Mouse (Mus musculus): ENCODE results near the gene Kdm4a. TPM values are rescaled to one million over a fixed set of nuclear protein-coding genes. Genes with fewer than 3 reads are reported as not detected.
A peak's percentile ranks its signal among the peaks of the same experiment; 100 is the strongest.

The Kdm4a gene
- total and polyA plus RNA-seq, 3 experiments: 36.9 to 58.8 (median 43.6) TPM

DNA sequence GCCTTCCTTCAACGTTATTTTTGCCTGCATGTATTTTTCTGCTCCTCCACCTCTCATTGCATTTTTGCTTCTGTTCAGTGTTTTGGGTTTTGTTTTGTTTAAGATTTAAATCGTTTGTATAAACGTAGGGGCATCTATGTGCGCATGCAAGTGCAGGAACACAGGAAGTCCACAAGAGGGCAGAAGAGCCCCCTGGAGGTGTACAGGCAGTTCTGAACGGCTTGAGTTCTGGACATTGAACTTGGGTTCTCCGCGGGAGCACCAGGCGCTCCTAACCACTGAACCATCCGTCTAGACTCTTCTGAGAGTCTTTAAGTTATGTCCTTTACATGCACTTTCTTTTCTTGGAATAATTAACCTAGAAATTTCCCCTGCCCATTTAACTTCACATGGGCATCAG, 89.9 kb downstream of the Kdm4a start:
- in situ Hi-C loops (cut with MboI; ENCODE audit: low pct_ligation_motif_present, low pct_unique_long_range_greater_than_20kb, low sequenced_read_pairs) (loop anchor here (5.0 to 25.0 kb wide), 3 partner anchors 163 to 253 kb away; partner anchors contain the start of genes Artn, Ptprf and Slc6a9), dilution Hi-C loops (cut with MboI; ENCODE audit: extremely low pct_ligation_motif_present, extremely low pct_unique_long_range_greater_than_20kb, low sequenced_read_pairs) (no loop called here)
- Histone ChIP-seq H3K4me1 (ENCODE audit: control insufficient read depth in 1 of 2, insufficient read depth in 2 of 2) (no peaks in the 10 kb centered on the region), H3K36me3 (replicated peaks in 1 of 2; ENCODE audit: control insufficient read depth in 1 of 2, insufficient read depth in 1 of 2, low read length in 1 of 2) (peaks cover 0 to 16% of the 10 kb centered on the region in 2 experiments), H3K79me2 (replicated peaks; ENCODE audit: control insufficient read depth, extremely low read depth, insufficient read depth, poor library complexity, severe bottlenecking) (no peaks in the 10 kb centered on the region), H3K4me3 (replicated peaks in 1 of 3; ENCODE audit: low read depth in 2 of 3, low read length in 2 of 3, poor library complexity in 1 of 3) (no peak overlapping the region), H3K9ac (ENCODE audit: insufficient read depth, low read depth) (no peak overlapping the region), H3K27ac (ENCODE audit: insufficient read depth, low read depth) (no peak overlapping the region), H3K27me3 (replicated peaks) (no peaks in the 10 kb centered on the region), H3K9me3 (replicated peaks; ENCODE audit: low read length) (no peaks in the 10 kb centered on the region), H3K4me2 (ENCODE audit: insufficient read depth, low read depth, poor library complexity, severe bottlenecking) (no peak overlapping the region)
- DNase-seq (ENCODE audit: extremely low read depth): peak; percentile 36
- TF ChIP-seq SMC3 (IDR thresholded peaks at IDR 0.05; ENCODE audit: low read depth, low read length) (peak; percentile 85), RAD21 (IDR thresholded peaks at IDR 0.05; ENCODE audit: low read depth, low read length) (peak; percentile 81), CTCF (conservative IDR thresholded peaks at IDR 0.05 in 1 of 2, IDR thresholded peaks at IDR 0.05 in 1 of 2; ENCODE audit: low read depth in 2 of 2, low read length in 2 of 2) (peak; percentile 63 to 81; a peak in 3 of 4 replicates), JUN (IDR thresholded peaks at IDR 0.05; ENCODE audit: insufficient read depth, low read depth, low read length) (no peak), ZC3H11A (IDR thresholded peaks at IDR 0.05; ENCODE audit: low read depth, low read length) (peak; percentile 21; the same call in 1 of the 2 replicates)

DNA sequence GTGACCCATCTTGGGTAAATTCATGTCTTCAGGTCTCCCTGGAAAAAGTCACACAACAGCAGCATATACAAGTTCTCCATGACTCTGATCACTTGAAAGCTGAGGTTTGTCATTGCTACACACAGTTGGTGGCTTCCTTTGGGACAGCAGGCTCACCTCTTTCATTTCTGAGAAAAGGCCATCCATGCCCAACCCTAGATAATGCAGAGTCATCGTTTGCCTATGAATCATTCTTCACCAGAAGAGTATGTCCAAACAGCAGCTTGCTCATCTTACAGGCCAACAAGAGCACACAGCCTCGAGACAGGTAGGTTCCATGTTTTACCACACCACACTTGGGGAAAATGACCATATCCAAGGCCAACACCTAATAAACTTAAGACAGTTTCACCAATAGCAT, 91.1 kb downstream of the Kdm4a start:
- in situ Hi-C loops (cut with MboI; ENCODE audit: low pct_ligation_motif_present, low pct_unique_long_range_greater_than_20kb, low sequenced_read_pairs) (loop anchor here (5.0 to 25.0 kb wide), 3 partner anchors 161 to 251 kb away; partner anchors contain the start of genes Artn, Ptprf and Slc6a9), dilution Hi-C loops (cut with MboI; ENCODE audit: extremely low pct_ligation_motif_present, extremely low pct_unique_long_range_greater_than_20kb, low sequenced_read_pairs) (no loop called here)
- no peaks in the 10 kb centered on the region for H3K9me3 ChIP-seq (replicated peaks; ENCODE audit: low read length)
- H3K9ac ChIP-seq (ENCODE audit: insufficient read depth, low read depth): no peak overlapping the region
- no peaks in the 10 kb centered on the region for H3K79me2 ChIP-seq (replicated peaks; ENCODE audit: control insufficient read depth, extremely low read depth, insufficient read depth, poor library complexity, severe bottlenecking)
- H3K27ac ChIP-seq (ENCODE audit: insufficient read depth, low read depth): no peak overlapping the region
- no peak for DNase-seq (ENCODE audit: extremely low read depth)
- H3K4me3 ChIP-seq (replicated peaks in 1 of 3; ENCODE audit: low read depth in 2 of 3, low read length in 2 of 3, poor library complexity in 1 of 3): no peak overlapping the region
- peaks cover 0 to 11% of the 10 kb centered on the region in 2 experiments for H3K36me3 ChIP-seq (replicated peaks in 1 of 2; ENCODE audit: control insufficient read depth in 1 of 2, insufficient read depth in 1 of 2, low read length in 1 of 2)
- no peaks in the 10 kb centered on the region for H3K27me3 ChIP-seq (replicated peaks)
- H3K4me1 ChIP-seq (ENCODE audit: control insufficient read depth in 1 of 2, insufficient read depth in 2 of 2): no peaks in the 10 kb centered on the region
- no peak for TF ChIP-seq ELF1 (IDR thresholded peaks at IDR 0.05; ENCODE audit: low read depth, low read length)
- no peak for TF ChIP-seq USF2 (conservative IDR thresholded peaks at IDR 0.05; ENCODE audit: low read depth, low read length)
- TF ChIP-seq ZMIZ1 (IDR thresholded peaks at IDR 0.05; ENCODE audit: low read depth, low read length): no peak
- no peak for TF ChIP-seq MAFK (IDR thresholded peaks at IDR 0.05; ENCODE audit: insufficient replicate concordance, low read length)
- no peak for TF ChIP-seq E2F4 (IDR thresholded peaks at IDR 0.05; ENCODE audit: insufficient replicate concordance, low read depth, low read length)
- TF ChIP-seq ZKSCAN1 (IDR thresholded peaks at IDR 0.05; ENCODE audit: borderline replicate concordance, low read depth, low read length): no peak
- no peak for TF ChIP-seq SMC3 (IDR thresholded peaks at IDR 0.05; ENCODE audit: low read depth, low read length)
- TF ChIP-seq POLR2A (IDR thresholded peaks at IDR 0.05; ENCODE audit: low read depth, low read length): no peak
- TF ChIP-seq ZC3H11A (IDR thresholded peaks at IDR 0.05; ENCODE audit: low read depth, low read length): no peak
- no peak for TF ChIP-seq PAX5 (IDR thresholded peaks at IDR 0.05; ENCODE audit: low read length)
- TF ChIP-seq IRF4 (IDR thresholded peaks at IDR 0.05; ENCODE audit: low read depth, low read length): no peak
- TF ChIP-seq GABPA (IDR thresholded peaks at IDR 0.05; ENCODE audit: insufficient replicate concordance, low read depth, low read length): no peak
- no peak for TF ChIP-seq ZNF384 (IDR thresholded peaks at IDR 0.05; ENCODE audit: low read depth, low read length)
- TF ChIP-seq JUND (conservative IDR thresholded peaks at IDR 0.05; ENCODE audit: low read depth, low read length): no peak
- TF ChIP-seq ETS1 (conservative IDR thresholded peaks at IDR 0.05; ENCODE audit: low read depth, low read length): no peak
- TF ChIP-seq MEF2A (IDR thresholded peaks at IDR 0.05; ENCODE audit: borderline replicate concordance, low read depth, low read length): no peak
- TF ChIP-seq RAD21 (IDR thresholded peaks at IDR 0.05; ENCODE audit: low read depth, low read length): no peak
- TF ChIP-seq JUN (IDR thresholded peaks at IDR 0.05; ENCODE audit: insufficient read depth, low read depth, low read length): no peak
- TF ChIP-seq TCF12 (IDR thresholded peaks at IDR 0.05; ENCODE audit: low read depth, low read length): no peak
- no peak for TF ChIP-seq KAT2A (IDR thresholded peaks at IDR 0.05; ENCODE audit: insufficient replicate concordance, low read length)
- H3K4me2 ChIP-seq (ENCODE audit: insufficient read depth, low read depth, poor library complexity, severe bottlenecking): no peak overlapping the region

Other genes starting within 250 kb of the Kdm4a start
- 7.8 and 10.1 TPM in 2 replicates for gene St3gal3, start 45.1 kb downstream of the Kdm4a start, total RNA-seq (2012; rRNA removed)
- 6.3 and 7.1 TPM in 2 replicates for gene St3gal3, start 45.1 kb downstream of the Kdm4a start, total RNA-seq (2014; rRNA removed)
- 8.2 and 8.7 TPM in 2 replicates for gene St3gal3, start 45.1 kb downstream of the Kdm4a start, polyA plus RNA-seq (2012; ENCODE audit: insufficient read length, low read depth)
- 0.13 and 0.21 TPM in 2 replicates for gene Ptprf, start 111.4 kb upstream of the Kdm4a start, total RNA-seq (2012; rRNA removed)
- gene Ptprf, start 111.4 kb upstream of the Kdm4a start, total RNA-seq (2014; rRNA removed): not detected in 2 replicates
- gene Ptprf, start 111.4 kb upstream of the Kdm4a start, polyA plus RNA-seq (2012; ENCODE audit: insufficient read length, low read depth): 0.11 and 0.14 TPM in 2 replicates
- gene Szt2, start 229.2 kb upstream of the Kdm4a start, total RNA-seq (2012; rRNA removed): 7.4 TPM in 2 replicates
- gene Szt2, start 229.2 kb upstream of the Kdm4a start, total RNA-seq (2014; rRNA removed): 2.9 and 3.2 TPM in 2 replicates
- 15.1 and 18.9 TPM in 2 replicates for gene Szt2, start 229.2 kb upstream of the Kdm4a start, polyA plus RNA-seq (2012; ENCODE audit: insufficient read length, low read depth)
- gene Med8, start 229.3 kb upstream of the Kdm4a start, total RNA-seq (2012; rRNA removed): 109 and 121 TPM in 2 replicates
- gene Med8, start 229.3 kb upstream of the Kdm4a start, total RNA-seq (2014; rRNA removed): 152 and 156 TPM in 2 replicates
- gene Med8, start 229.3 kb upstream of the Kdm4a start, polyA plus RNA-seq (2012; ENCODE audit: insufficient read length, low read depth): 102 and 113 TPM in 2 replicates
- gene Elovl1, start 248.1 kb upstream of the Kdm4a start, total RNA-seq (2012; rRNA removed): 45.9 and 47.1 TPM in 2 replicates
- gene Elovl1, start 248.1 kb upstream of the Kdm4a start, total RNA-seq (2014; rRNA removed): 56.3 and 61.1 TPM in 2 replicates
- 83.9 and 110 TPM in 2 replicates for gene Elovl1, start 248.1 kb upstream of the Kdm4a start, polyA plus RNA-seq (2012; ENCODE audit: insufficient read length, low read depth)